Mouse (Mus musculus) E14TG2a.4 (cell line): ENCODE results near the gene Ccr7.

Source experiments
- H3K27me3 ChIP-seq: 2 replicates; pipeline ENCODE4 v1.6.1; 2014; ENCODE audit warnings: low read length, control low read depth; ENCODE audit not compliant: insufficient read depth
- H3K36me3 ChIP-seq: 2 replicates; pipeline ENCODE4 v1.6.1; 2014; ENCODE audit warnings: low read length, control low read depth; ENCODE audit not compliant: insufficient read depth
- H3K4me1 ChIP-seq: replicated peaks from 2 replicates; pipeline ENCODE4 v1.6.1; 2014; ENCODE audit warnings: low read depth, low read length, control low read depth
- H3K4me3 ChIP-seq: replicated peaks from 2 replicates; pipeline ENCODE4 v1.5.1; 2014; ENCODE audit warnings: mild to moderate bottlenecking, low read length
- H3K9me3 ChIP-seq: 2 replicates; pipeline ENCODE4 v1.6.1; 2014; ENCODE audit warnings: low read length, control low read depth
- CTCF ChIP-seq: conservative IDR thresholded peaks from 2 replicates; pipeline ENCODE4 v1.5.1; 2014; ENCODE audit warnings: low read length
- NANOG ChIP-seq: IDR thresholded peaks from 2 replicates; pipeline ENCODE4 v1.6.1; 2014; ENCODE audit warnings: borderline replicate concordance, low read length, mixed read lengths
- POU5F1 ChIP-seq: IDR thresholded peaks from 2 replicates; pipeline ENCODE4 v1.6.1; 2014; ENCODE audit warnings: low read length, borderline replicate concordance

The Ccr7 gene

GRCm38 (mm10) chr11:99172002-99172401, 17.1 kb upstream of the Ccr7 start:
- no peak overlapping the region for H3K4me3 ChIP-seq
- H3K4me1 ChIP-seq: peaks cover 12% of the 10 kb centered on the region
- no peaks in the 10 kb centered on the region for H3K9me3 ChIP-seq
- H3K36me3 ChIP-seq: no peaks in the 10 kb centered on the region
- no peaks in the 10 kb centered on the region; the same call in 1 of the 2 replicates for H3K27me3 ChIP-seq
- no peak for TF ChIP-seq POU5F1
- TF ChIP-seq CTCF: peak; percentile 36
- TF ChIP-seq NANOG: no peak

- Histone ChIP-seq H3K4me1 (peaks cover 17% of the 10 kb centered on the region), H3K4me3 (no peak overlapping the region), H3K9me3 (no peaks in the 10 kb centered on the region), H3K27me3 (no peaks in the 10 kb centered on the region; the same call in 1 of the 2 replicates), H3K36me3 (no peaks in the 10 kb centered on the region)
- no peak for TF ChIP-seq POU5F1
- TF ChIP-seq CTCF: no peak
- no peak for TF ChIP-seq NANOG
Measured at GRCm38 (mm10) chr11:99171442-99171841, 16.6 kb upstream of the Ccr7 start.

GRCm38 (mm10) chr11:99170547-99171267, 15.8 kb upstream of the Ccr7 start:
- Histone ChIP-seq H3K4me1 (peaks cover 17% of the 10 kb centered on the region), H3K36me3 (no peaks in the 10 kb centered on the region), H3K4me3 (no peak overlapping the region), H3K9me3 (no peaks in the 10 kb centered on the region), H3K27me3 (no peaks in the 10 kb centered on the region; the same call in 1 of the 2 replicates)
- TF ChIP-seq NANOG: no peak
- TF ChIP-seq POU5F1: no peak
- TF ChIP-seq CTCF: no peak

GRCm38 (mm10) chr11:99170005-99170404, 15.1 kb upstream of the Ccr7 start:
- H3K9me3 ChIP-seq: no peaks in the 10 kb centered on the region
- H3K4me1 ChIP-seq: peaks cover 17% of the 10 kb centered on the region
- H3K36me3 ChIP-seq: no peaks in the 10 kb centered on the region
- TF ChIP-seq NANOG: no peak
- no peaks in the 10 kb centered on the region; the same call in 1 of the 2 replicates for H3K27me3 ChIP-seq
- no peak overlapping the region for H3K4me3 ChIP-seq

GRCm38 (mm10) chr11:99169438-99169837, 14.6 kb upstream of the Ccr7 start:
- Histone ChIP-seq H3K27me3 (no peaks in the 10 kb centered on the region; the same call in 1 of the 2 replicates), H3K36me3 (no peaks in the 10 kb centered on the region), H3K4me3 (no peak overlapping the region), H3K4me1 (peaks cover 17% of the 10 kb centered on the region), H3K9me3 (no peaks in the 10 kb centered on the region)
- no peak for TF ChIP-seq CTCF
- no peak for TF ChIP-seq POU5F1
- no peak for TF ChIP-seq NANOG

- Histone ChIP-seq H3K4me1 (peaks cover 30% of the 10 kb centered on the region), H3K36me3 (no peaks in the 10 kb centered on the region), H3K4me3 (no peak overlapping the region), H3K9me3 (no peaks in the 10 kb centered on the region), H3K27me3 (no peaks in the 10 kb centered on the region; the same call in 1 of the 2 replicates)
- no peak for TF ChIP-seq POU5F1
- no peak for TF ChIP-seq NANOG
- no peak for TF ChIP-seq CTCF
Measured at GRCm38 (mm10) chr11:99168030-99168474, 13.2 kb upstream of the Ccr7 start.

GRCm38 (mm10) chr11:99167576-99167975, 12.7 kb upstream of the Ccr7 start:
- Histone ChIP-seq H3K36me3 (no peaks in the 10 kb centered on the region), H3K27me3 (no peaks in the 10 kb centered on the region; the same call in 1 of the 2 replicates), H3K9me3 (no peaks in the 10 kb centered on the region), H3K4me3 (no peak overlapping the region), H3K4me1 (peaks cover 35% of the 10 kb centered on the region)
- TF ChIP-seq NANOG: no peak
- TF ChIP-seq CTCF: no peak
- no peak for TF ChIP-seq POU5F1

- no peaks in the 10 kb centered on the region; the same call in 1 of the 2 replicates for H3K27me3 ChIP-seq
Measured at GRCm38 (mm10) chr11:99166241-99166640, 11.4 kb upstream of the Ccr7 start.

More at GRCm38 (mm10) chr11:99166241-99166640, 11.4 kb upstream of the Ccr7 start:
- TF ChIP-seq POU5F1 (no peak), NANOG (no peak), CTCF (no peak)
- Histone ChIP-seq H3K9me3 (no peaks in the 10 kb centered on the region), H3K36me3 (no peaks in the 10 kb centered on the region), H3K4me3 (no peak overlapping the region), H3K4me1 (peaks cover 36% of the 10 kb centered on the region)
